Mouse (Mus musculus): ENCODE data around the gene Slc22a12.

- TF ChIP-seq POLR2A (IDR thresholded peaks at IDR 0.05; ENCODE audit: low read depth, low read length) (no peak), CTCF (conservative IDR thresholded peaks at IDR 0.05; ENCODE audit: insufficient read depth, insufficient read length, low read depth, low read length) (no peak)
These were observed 16.7 kb upstream of the Slc22a12 start for GRCm38 (mm10) chr19:6559576-6559975.

All from kidney, adult 2 months (tissue).